Mouse (Mus musculus) c-Kit-positive CD71-negative TER-119-negative erythroid progenitor cells, embryonic 14.5 days (primary cell): ENCODE results near the gene Parp16.
"Not testable (repeated sequence)": the region's sequence is repeated elsewhere in the genome, so short reads cannot be mapped to it uniquely, and the experiment has no call there.

Experiments
- DNase-seq: peaks from one replicate; pipeline ENCODE4 v3.0.0-alpha.2; 2013; ENCODE audit warnings: low read depth

Gene Parp16

DNA sequence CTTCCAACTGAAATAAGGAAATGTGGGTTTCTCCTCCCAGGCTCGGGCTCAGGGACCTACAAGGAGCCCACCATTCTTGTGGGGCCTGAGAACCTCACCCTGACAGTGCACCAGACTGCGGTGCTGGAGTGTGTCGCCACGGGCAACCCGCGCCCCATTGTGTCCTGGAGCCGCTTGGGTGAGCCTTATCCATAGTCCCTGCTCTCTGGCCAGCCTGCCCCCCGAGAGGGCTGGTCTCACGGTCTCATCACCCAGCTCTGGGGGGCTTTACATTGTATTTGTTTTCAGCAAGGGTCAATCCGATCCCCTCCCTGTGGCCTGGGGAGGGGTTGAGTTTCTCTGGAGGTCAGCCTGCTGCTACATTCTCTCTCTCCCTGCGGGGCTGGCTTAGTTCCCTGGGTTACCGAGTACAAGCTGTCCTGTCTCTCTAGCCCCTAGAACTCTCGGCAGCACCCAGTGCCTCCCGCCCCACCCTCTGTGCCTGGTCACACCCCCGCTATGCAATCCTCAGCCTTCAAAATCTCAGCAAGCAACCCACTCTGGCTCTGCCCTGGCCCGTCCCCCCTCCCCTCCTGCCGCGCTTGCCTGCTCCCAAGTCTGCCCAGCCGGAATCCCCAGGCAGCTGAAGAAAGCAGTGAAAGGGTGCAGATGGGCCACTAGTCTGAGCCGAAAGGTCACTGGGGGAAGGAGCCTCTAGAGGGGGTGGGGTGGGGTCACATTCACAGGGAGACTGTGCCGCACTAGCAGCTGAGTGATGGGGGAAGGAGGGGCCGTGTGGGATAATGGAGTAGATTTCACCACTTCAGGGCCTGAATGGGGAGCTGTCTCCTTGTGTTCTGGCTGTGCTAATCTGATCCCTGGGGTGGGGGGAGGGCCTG, 16.6 kb upstream of the Parp16 start:
- DNase-seq, result no peak

DNA sequence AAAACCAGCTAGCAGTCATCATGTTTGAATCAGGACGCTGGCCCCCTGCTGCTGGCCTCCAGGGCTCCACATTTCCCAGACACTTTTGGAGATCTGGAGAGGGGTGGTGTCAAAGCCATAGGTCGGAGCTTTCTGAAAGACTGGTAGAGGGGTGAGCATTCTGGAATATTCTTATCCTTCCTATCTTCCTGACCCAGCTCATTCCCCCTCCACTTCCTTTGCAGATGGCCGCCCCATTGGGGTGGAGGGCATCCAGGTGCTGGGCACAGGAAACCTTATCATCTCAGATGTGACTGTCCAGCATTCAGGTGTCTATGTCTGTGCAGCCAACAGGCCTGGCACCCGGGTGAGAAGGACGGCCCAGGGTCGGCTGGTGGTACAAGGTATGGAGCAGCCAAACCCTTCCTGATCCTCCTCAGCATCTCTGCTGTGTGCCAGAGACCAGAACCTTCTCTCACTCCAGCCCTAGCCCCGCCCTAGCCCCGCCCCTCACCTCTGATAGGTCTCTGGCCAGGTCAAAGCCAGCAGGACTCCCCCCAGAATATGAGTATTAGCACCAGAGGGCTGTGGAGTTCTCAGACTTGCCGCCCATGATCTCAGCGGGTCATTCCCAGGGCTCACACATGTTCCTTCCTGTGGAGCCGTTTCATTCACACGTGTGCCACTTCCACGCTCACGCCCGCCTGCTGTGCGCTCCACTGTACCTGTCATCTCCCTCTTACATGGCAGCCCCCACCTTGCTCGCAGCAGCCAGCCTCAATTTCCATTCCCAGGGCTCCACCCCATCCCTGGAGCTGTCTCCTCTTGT, 15.1 kb upstream of the Parp16 start:
- no peak for DNase-seq

DNA sequence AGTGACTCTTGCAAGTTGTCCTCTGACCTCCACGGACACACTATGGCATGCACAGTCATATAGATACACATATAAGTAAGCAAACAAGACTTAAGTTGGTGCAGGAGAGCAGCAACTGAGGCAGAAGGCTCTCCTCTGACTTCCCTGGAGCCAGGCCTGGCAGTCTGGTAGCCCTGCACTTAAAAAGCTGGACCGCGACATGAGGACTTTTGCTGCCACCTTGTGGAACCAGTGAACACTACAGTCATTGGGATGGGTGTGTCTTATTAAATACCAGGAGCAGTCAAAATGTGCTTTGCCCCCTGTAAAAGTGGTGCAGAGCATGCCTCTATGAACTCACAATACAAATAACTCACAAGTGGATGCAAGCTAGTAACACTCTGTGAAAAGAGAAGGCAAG, 6.6 kb upstream of the Parp16 start:
- DNase-seq, result peak; percentile 93

DNA sequence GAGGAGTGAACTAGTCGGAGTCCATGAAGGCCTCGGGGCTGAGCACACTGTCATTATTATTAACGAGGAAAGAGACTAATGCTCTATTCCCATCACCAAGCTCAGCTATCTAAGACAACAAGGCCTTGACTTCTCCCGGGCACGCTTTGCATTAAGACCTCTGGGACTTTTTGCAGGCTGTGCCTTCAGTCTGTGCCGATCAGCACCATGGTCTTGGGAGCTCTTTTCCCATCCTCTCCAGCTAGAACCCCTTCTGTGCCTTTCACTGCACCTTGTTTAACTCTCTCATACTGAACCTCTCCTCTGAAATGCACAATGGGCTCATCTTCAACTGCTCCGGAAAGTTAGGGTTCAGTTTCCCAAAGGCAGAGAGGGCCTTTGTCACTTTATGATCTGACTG, 4.8 kb upstream of the Parp16 start:
- no peak for DNase-seq

DNA sequence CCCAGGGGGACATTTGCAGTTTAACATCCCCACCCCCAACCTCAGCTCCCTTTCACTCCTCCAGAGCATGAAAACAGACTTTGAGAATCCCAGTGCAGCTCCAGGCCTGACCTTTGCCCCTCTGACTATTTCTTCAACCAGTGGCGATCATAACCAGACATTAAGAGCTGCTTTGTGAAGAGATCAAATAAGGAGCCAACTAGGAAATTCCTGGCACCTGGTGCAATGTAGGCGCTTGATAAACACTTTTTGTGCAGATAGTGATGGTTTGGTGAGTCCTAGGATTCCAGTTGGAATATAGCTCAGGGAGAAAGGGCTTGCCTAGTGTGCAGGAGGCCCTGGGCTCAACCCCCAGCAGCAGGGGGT, 3.8 kb upstream of the Parp16 start:
- no peak for DNase-seq

DNA sequence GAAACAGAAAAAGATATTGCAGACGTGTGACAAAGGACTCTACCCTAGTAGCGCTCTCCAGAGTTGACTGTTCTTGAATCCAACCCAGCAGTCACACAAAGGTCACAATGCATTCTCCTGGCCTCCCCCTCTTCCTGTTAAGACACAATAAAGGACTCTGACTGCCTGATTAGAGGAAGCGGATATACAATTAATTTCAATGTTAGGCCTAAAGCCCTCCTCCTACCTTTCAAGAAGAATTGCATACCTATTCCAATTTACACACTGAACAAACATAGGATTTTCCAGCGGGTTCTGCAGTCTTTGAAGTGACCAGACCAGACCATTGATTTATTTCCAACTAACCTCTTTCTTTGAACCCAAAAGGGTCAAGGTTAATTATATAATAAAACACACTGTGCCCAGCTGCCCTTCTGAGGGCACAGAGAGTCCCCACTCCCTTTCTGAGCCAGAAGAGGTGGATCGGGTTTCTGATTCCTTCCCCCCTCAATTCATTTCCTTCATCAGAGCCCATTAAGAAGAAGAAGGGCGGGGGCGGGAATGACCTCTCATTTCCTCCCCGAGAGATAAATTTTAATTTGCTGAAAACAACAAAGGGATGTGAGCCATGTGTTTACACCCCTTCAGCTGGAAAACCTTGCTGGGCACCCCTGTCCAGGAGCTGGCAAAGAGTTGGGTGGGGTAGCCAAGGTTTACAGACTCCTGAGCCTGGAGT, 3.2 kb upstream of the Parp16 start:
- DNase-seq, result no peak

DNA sequence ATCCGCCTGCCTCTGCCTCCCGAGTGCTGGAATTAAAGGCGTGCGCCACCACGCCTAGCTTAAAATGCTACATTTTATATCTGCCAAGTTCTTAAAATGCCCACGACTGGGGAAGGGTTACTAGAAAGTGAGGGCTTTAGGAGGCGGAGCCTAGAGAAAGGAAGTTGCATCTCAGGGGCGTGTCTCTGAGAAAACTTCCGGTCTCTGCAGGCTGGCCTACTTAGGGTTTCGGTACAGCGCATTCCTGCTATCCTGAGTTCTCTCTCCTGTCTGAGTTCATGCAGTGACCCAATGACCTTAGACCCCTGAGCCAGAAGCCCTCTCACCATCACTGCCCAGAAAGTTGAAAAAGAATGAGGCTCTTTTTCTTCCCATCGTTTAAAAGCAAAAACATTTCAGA, 1.9 kb upstream of the Parp16 start:
- no peak for DNase-seq

DNA sequence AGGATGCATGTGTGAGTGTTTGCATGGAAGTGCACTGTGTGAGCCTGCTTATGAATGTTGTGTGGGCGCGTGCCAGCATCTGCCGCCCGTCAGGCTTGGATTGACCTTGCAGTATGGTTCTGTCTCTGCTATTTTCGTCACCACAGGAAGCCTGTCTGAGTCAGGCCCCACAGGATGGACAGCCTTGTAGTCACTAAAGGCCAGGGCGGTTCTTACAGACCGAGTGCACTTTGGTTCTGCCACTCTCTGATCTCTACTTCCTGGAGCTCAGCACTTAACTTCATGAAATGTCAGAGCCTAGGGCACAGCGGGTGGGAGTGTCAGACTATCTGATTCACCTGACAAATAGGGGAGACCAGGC, 448 bp downstream of the Parp16 start:
- DNase-seq, result no peak

DNA sequence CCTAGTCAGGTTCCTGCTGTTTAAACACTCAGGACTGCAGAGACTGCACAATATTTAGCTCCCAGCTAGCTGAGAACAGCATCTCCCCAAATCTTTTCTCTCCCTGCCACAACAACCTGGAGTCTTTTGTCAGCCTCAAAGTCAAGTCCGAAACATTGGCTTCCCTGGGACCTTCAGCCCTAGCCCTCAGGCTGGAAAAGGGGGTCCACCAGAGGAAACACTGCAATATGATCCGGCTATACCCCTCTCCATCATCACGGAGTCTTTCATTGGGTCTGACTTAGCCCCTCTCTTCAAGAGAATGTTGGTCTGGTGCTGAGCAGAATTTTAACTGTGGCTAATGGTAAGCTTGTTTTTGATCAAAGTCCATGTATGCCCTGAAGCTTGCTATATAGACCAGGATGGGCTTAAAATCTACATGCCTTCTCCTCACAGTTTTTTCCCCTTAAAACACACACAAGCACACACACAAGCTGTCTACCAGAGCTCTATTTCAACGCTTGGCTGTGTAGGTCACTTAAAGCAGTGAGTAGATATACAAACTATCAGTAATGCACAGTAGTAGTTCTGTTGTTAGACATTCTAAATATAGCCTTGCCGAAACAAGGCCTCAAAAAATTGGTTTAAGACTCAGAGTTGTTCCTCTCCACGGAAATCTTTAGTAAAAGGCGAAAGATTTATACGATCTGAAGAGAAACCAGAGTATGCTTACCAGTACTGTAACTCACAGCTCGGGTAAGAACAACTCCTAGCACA, 1.0 kb downstream of the Parp16 start:
- DNase-seq, result peak; percentile 79

DNA sequence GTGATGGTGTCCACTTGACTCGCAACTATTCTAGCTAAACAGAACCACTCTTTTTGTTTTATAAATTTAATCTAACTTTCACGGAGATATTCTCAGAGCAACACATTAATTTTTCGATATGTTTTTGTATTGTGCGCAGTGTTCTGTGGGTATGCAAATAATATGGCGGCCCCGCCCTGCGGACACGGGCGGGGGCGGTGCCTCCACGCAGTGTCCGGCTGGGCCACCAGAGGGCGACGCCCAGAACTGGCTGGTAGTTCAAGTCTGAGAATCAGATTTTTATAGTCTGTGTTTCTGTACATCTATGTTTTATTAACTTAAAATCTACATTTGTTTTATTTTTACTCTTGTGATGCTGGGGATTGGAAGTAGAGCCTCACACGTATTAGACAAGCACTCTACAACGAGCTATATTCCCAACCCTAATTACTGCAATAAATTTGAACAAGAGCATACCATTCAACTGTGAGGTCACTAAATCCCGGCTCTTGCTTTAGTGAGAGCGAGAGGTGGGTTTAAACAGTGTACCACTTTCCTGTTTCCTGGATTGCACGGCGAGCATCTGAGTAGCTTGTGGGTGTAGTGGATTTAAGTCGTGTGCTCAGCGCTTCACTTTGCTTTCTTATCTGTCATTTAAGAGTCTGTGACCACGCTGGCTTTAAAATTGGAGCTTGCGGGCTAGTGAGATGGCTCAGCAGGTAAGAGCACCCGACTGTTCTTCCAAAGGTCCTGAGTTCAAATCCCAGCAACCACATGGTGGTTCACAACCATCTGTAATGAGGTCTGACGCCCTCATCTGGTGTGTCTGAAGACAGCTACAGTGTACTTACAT, 1.8 kb downstream of the Parp16 start:
- DNase-seq, result peak; percentile 82

DNA sequence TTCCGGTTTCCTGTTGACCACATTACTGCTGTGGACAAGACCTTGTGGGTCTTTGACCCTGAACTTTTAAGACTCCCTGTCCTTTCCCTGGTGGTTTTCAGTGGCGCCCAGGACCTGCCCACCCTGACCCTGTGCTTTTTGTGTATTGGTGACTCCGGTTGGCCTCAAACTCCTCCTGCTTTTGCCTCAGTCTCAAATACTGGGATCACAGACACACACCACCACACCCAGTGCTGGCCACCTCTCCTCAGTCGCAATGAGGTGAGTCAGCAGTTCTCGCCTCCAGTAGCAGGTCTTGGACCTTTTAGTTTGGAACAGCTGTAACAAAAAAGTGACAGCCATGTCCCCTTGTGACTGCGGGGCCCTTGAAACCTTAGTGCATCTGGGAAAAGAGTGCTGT, 2.7 kb downstream of the Parp16 start:
- no peak for DNase-seq

DNA sequence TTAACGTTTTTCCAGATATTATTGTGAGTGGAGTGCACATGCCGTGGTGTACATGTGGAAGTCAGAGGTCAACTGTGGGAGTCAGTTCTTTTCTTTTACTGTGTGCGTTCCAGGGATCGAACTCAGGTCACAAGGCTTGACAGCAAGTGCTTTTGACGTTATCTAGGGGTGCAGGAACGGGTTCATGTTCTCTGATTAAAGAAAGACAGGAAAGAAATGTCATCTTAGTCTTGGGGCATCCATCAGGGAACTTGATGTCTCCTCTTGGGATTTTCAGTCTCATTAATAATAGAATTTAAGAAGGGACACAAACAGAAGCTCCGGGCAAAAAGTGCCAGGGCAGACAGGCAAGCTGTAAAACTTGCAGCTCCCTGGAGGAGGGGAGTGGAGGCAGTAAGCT, 4.6 kb downstream of the Parp16 start:
- no peak for DNase-seq

DNA sequence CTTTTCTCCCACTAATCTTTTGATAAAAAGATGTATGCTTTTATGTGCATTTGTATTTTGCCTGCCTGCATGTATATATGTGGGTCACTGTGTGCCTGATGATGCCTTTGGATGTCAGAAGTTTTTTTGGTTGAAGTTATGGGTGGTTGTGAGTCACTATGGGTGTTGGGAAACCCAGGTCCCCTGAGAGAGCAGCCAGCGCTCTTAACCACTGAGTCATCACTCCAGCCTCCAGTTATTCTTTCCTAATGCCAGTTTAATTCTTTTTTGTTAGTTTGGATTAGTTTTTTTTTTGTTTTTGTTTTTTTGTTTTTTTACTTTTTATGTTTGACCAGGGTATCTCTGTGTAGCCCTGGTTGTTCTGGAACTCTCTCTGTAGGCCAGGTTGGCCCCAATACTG, 5.5 kb downstream of the Parp16 start:
- DNase-seq, result peak; percentile 43

DNA sequence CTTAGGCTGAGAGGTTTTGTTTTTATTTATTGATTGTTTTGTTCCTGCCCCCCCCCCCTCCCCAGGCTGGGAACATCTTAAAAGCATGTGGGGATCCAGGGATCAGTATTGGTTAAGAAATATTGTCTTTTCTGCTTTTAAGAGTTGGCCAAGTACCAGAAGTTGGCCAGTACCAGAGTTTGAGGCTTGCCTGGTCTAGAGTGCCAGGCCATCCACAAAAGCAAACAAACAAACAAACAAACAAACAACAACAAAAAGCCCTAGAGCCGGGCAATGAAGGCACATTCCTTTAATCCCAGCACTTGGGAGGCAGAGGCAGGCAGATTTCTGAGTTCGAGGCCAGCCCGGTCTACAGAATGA, 5.8 kb downstream of the Parp16 start:
- no peak for DNase-seq

DNA sequence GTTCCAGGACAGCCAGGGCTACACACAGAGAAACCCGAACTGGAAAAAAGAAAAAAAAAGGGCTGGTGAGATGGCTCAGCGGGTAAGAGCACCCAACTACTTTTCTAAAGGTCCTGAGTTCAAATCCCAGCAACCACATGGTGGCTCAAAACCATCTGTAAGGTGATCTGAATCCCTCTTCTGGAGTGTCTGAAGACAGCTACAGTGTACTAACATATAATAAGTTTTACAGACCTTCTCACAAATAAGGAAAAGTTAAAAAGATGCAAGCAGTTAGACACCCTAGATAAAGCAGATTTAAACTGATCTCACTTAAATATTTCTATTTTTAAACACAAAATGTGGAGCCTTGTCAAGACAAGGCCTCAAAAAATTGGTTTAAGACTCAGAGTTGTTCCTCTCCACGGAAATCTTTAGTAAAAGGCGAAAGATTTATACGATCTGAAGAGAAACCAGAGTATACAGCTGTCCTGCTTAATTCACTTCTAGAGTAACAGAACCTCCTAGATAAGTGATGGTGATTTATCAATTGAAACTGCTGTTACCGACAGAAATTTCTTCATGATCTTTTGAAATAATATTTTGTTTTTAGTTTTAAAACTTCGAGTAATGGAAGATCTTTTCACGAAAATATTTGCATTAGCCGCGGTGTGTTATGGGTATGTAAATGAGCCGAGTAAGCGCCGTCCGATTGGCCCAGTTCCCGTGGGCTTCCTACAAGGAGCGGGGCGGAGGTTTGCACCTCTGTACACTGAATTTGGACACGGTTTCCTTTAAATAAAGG, 6.4 kb downstream of the Parp16 start:
- peak; percentile 83 for DNase-seq

DNA sequence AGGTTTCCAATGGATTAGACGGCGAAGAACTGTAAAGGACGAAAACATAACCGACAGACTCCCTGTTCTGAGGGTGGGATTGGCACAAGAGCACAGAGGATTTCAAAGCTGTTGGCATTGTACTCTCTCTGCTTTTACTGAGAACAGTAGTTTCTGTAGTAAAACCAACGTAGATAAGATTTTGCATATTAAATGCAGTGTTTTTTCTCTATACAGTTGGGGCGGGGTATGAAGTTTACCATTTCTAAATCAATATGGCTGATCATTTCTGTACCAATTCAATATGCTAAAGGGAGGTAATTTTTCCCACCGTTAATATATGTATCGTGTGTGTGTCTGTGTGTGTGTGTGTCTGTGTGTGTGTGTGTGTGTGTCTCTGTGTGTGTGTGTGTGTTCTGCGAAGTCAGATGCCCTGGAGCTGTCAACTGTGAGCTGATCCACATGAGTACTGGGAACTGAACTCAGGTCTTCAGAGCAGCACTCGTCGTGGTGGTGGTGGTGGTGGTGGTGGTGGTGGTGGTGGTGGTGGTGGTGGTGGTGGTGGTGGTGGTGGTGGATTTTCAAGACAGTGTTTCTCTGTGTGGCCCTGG, 7.1 kb downstream of the Parp16 start:
- DNase-seq, result no peak

DNA sequence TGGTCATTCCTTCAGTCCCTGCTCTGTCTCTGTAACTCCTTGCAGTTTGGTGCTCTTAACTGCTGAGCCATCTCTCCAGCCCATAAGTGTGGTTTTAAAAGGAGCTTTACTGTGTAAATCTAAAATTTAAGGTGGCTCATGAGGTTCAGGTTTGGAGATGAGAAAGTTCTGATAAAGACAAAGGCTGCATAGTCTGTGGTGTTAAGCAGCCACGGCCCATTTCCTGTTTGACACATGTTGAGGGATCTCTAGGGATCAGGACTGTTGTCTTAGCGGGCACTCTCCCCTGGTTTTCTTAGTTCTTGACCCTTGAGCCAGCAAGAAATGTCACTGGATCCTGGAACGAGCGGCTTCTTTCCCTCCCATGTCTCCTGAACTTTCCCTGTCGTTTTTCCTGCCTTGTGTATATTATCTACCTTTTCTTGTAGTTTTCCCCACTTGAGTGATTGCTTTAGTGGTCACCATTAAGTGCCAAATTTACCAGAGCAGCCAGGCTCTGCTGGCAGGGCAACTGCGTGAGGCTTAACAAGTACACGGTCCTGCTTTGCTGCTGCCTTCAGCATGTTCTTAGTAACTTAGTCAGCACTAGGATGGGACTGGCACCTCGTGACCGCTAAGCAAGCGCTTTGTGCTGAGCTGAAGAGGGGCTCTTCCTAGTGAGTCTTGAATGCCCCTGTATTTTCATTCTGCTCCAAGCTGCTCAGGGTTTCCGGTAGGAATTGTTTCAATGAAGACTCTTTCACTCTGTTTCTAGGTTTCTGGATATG, 10.1 kb downstream of the Parp16 start:
- no peak for DNase-seq

DNA sequence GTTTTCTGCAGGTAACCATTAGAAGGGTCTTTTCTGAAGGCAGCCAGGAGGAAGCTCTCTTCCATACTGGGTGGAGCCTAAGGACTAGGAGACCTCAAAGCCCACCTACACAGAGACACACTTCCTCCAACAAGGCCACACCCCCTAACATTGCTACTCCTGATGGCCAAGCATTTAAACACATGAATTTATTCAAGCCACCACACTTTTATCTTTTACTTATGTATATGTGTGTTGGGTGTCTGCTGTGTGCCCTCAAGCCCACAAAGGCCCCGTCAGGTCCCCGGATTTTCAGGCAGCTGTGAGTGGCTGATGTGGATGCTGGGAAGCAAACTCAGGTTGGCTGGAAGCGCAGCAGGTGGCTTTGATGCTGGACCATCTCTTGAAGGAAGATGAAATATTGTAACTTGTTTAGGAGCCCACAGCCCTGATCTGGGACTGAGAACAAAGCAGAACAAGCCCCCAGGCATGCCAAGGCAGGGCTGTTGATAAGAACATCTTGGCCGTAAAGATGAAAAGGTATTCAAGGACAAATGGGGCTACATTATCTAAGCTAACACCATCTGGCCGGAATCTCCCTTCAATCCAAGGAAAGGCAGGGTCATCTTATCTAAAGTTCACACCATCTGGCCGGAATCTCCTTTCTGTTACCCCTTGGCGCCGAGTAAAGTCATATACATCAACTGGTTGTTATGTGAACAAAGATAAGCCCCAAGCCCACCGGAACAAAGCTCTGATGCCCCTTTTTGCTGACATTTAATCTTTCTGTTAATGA, 12.1 kb downstream of the Parp16 start:
- not testable (repeated sequence) for DNase-seq
